Mouse (Mus musculus) intestine, postnatal 0 days (tissue): ENCODE measurements around the gene Akap6. TPM values are rescaled to one million over a fixed set of nuclear protein-coding genes. Genes with fewer than 3 reads are reported as not detected.

Source experiments
- ATAC-seq: fragments of 200-750 bp; cut with Nextera tagmentation; 2 replicates; pipeline ENCODE4 v1.8.0; 2017; ENCODE audit warnings: mild to moderate bottlenecking, moderate TSS enrichment, moderate library complexity
- H3K27ac ChIP-seq: fragments of 300-500 bp; sonication (generic); 2 replicates; pipeline ENCODE4 v1.5.1; 2014; ENCODE audit warnings: mild to moderate bottlenecking, low read depth, low read length, moderate library complexity
- H3K27me3 ChIP-seq: fragments of 300-500 bp; sonication (generic); replicated peaks from 2 replicates; pipeline ENCODE4 v1.6.1; 2014; ENCODE audit warnings: low read length, mixed read lengths; ENCODE audit not compliant: control insufficient read depth, insufficient read depth
- H3K36me3 ChIP-seq: fragments of 300-500 bp; sonication (generic); 2 replicates; pipeline ENCODE4 v1.6.1; 2014; ENCODE audit warnings: mild to moderate bottlenecking, moderate library complexity; ENCODE audit not compliant: control insufficient read depth, insufficient read depth
- H3K4me1 ChIP-seq: fragments of 300-500 bp; sonication (generic); replicated peaks from 2 replicates; pipeline ENCODE4 v1.6.1; 2014; ENCODE audit warnings: antibody characterized with exemption, low read length, mixed read lengths; ENCODE audit not compliant: control insufficient read depth, insufficient read depth
- H3K4me2 ChIP-seq: fragments of 300-500 bp; sonication (generic); replicated peaks from 2 replicates; pipeline ENCODE4 v1.6.1; 2014; ENCODE audit warnings: low read depth, mild to moderate bottlenecking, moderate library complexity
- H3K4me3 ChIP-seq: fragments of 300-500 bp; sonication (generic); 2 replicates; pipeline ENCODE4 v1.5.1; 2014; ENCODE audit warnings: low read depth, low read length
- H3K9ac ChIP-seq: fragments of 300-500 bp; sonication (generic); 2 replicates; pipeline ENCODE4 v1.6.1; 2014; ENCODE audit warnings: mild to moderate bottlenecking, low read depth, low read length
- H3K9me3 ChIP-seq: fragments of 300-500 bp; sonication (generic); 2 replicates; pipeline ENCODE4 v1.6.1; 2016; ENCODE audit warnings: mixed run types; ENCODE audit not compliant: control insufficient read depth
- CTCF ChIP-seq: sonication (generic); IDR thresholded peaks from 2 replicates; pipeline ENCODE4 v1.5.1; 2016; ENCODE audit warnings: low read depth, mild to moderate bottlenecking, control low read depth, antibody characterized with exemption, moderate library complexity
- WGBS: fragments of 180-500 bp; shearing (Covaris S2); extraction: QIAGEN DNeasy Blood & Tissue Kit; methylation state at CpG from one replicate; pipeline ENCODE4 v1.1.7; 2014; 5-methylcytosine and 5-hydroxymethylcytosine counted together
- polyA plus RNA-seq: library from polyadenylated mRNA; unstranded; fragments of >200 nt; fragmentation: Nextera tagmentation; extraction: Ambion mirVana; gene quantifications from 2 replicates; pipeline ENCODE4 v1.2.1, GENCODE M21; 2015

Gene Akap6
- polyA plus RNA-seq, 1 experiment from 2014 or later, result 0.73 TPM

GRCm38 (mm10) chr12:52698276-52698930 lies 780 bp upstream of the Akap6 start:
- no peaks in the 10 kb centered on the region for H3K36me3 ChIP-seq
- WGBS, result 78% methylated on average over 5 of the region's 5 CpGs
- no peak overlapping the region for H3K9ac ChIP-seq
- no peaks in the 10 kb centered on the region for H3K27me3 ChIP-seq
- H3K4me3 ChIP-seq, result no peak overlapping the region
- peaks cover 7% of the 10 kb centered on the region for H3K4me1 ChIP-seq
- ATAC-seq, result no peak
- no peaks in the 10 kb centered on the region for H3K9me3 ChIP-seq
- H3K27ac ChIP-seq, result no peak overlapping the region
- no peak overlapping the region for H3K4me2 ChIP-seq
- TF ChIP-seq CTCF, result no peak

DNA sequence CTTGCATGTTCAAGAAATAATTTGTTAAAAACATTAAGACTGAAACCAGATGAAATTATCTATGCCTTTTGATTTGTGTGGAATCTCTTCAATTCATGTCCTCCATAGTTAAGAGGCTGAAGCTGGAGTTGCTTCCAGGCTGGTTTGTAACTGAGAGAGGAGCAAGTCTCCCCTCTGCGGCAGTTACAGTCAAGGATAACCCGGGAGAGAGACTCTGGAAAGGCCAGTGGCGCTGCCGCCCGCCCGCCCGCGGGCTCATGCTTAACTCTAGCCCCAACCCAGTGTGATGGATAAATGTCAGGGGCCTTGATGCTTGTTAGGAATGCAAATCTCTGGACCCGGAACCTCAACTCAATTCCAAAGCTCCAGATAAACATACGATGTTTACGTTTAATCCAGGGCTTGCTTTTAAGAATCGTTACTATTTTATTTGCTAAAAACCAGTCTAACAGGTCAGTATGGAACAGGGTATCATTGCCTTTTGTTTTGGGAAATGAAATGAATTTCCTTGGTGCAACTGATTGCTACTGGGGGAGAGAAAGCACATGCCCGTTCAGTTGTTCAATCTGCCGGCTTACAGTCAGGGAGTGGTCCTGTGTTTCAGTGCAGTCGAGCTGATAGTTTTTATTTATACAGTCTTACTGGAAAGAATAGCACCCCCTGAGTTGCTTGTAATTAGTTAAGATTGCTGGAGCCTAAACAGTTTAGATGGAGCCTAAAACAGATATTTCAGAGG lies 946 bp downstream of the Akap6 start:
- Histone ChIP-seq H3K4me3 (no peak overlapping the region), H3K36me3 (no peaks in the 10 kb centered on the region), H3K9me3 (no peaks in the 10 kb centered on the region), H3K4me2 (no peak overlapping the region), H3K9ac (no peak overlapping the region), H3K27me3 (no peaks in the 10 kb centered on the region), H3K4me1 (peaks cover 7% of the 10 kb centered on the region), H3K27ac (no peak overlapping the region; the same call in 1 of the 2 replicates)
- ATAC-seq, result no peak
- TF ChIP-seq CTCF, result no peak
- 40% methylated on average over 15 of the region's 15 CpGs for WGBS

GRCm38 (mm10) chr12:52700697-52701191 lies 1.6 kb downstream of the Akap6 start:
- Histone ChIP-seq H3K27ac (peak overlapping the region; percentile 15; the same call in 1 of the 2 replicates), H3K4me2 (peak overlapping the region; percentile 49; the same call in 1 of the 2 replicates), H3K36me3 (no peaks in the 10 kb centered on the region), H3K27me3 (no peaks in the 10 kb centered on the region), H3K9me3 (no peaks in the 10 kb centered on the region), H3K9ac (no peak overlapping the region), H3K4me1 (peaks cover 7% of the 10 kb centered on the region), H3K4me3 (no peak overlapping the region)
- no peak for ATAC-seq
- WGBS, result 52% methylated on average over 15 of the region's 15 CpGs
- TF ChIP-seq CTCF, result no peak

DNA sequence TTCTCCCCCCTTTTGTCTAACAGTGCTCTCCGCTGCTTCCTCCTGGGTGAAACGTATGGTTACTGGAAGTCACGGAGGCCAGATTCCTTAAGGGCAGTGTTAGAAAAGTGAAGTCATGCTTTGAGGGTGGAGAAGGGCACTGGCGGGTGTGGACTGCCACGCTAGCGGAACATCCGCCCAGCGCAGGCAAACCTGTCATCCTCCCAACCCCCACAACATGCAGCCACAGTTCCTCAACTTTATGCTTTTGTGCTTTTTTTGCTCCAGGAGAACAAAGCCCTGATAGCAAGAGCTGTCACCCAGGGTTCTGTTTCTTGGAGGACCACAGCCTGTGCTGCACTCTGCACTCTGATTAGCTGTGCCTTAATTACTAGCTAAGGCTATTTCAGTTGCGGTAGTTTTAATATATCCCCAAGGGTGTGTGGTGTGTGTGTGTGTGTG lies 2.0 kb downstream of the Akap6 start:
- Histone ChIP-seq H3K4me2 (peak overlapping the region; percentile 49; the same call in 1 of the 2 replicates), H3K9ac (no peak overlapping the region), H3K4me1 (peaks cover 7% of the 10 kb centered on the region), H3K9me3 (no peaks in the 10 kb centered on the region), H3K4me3 (no peak overlapping the region), H3K27ac (peak overlapping the region; percentile 15; the same call in 1 of the 2 replicates), H3K36me3 (no peaks in the 10 kb centered on the region), H3K27me3 (no peaks in the 10 kb centered on the region)
- TF ChIP-seq CTCF, result no peak
- 41% methylated on average over 9 of the region's 9 CpGs for WGBS
- ATAC-seq, result peak; percentile 58

- peak; percentile 58 for ATAC-seq
- 42% methylated on average over 12 of the region's 12 CpGs for WGBS
Observed at GRCm38 (mm10) chr12:52702368-52702967, 3.3 kb downstream of the Akap6 start.

GRCm38 (mm10) chr12:52704081-52704480 lies 4.9 kb downstream of the Akap6 start:
- 77% methylated on average over 4 of the region's 4 CpGs for WGBS
- H3K4me3 ChIP-seq, result no peak overlapping the region
- no peak for TF ChIP-seq CTCF
- peaks cover 7% of the 10 kb centered on the region for H3K4me1 ChIP-seq
- no peaks in the 10 kb centered on the region for H3K27me3 ChIP-seq
- no peaks in the 10 kb centered on the region for H3K36me3 ChIP-seq
- no peak overlapping the region for H3K27ac ChIP-seq
- no peaks in the 10 kb centered on the region for H3K9me3 ChIP-seq
- ATAC-seq, result no peak
- H3K4me2 ChIP-seq, result no peak overlapping the region
- H3K9ac ChIP-seq, result no peak overlapping the region

More at GRCm38 (mm10) chr12:52702368-52702967, 3.3 kb downstream of the Akap6 start:
- no peak overlapping the region for H3K4me3 ChIP-seq
- peak overlapping the region; percentile 30 for H3K4me2 ChIP-seq
- no peaks in the 10 kb centered on the region for H3K9me3 ChIP-seq
- no peaks in the 10 kb centered on the region for H3K36me3 ChIP-seq
- no peaks in the 10 kb centered on the region for H3K27me3 ChIP-seq
- no peak overlapping the region for H3K9ac ChIP-seq
- no peak overlapping the region for H3K27ac ChIP-seq
- H3K4me1 ChIP-seq, result peaks cover 7% of the 10 kb centered on the region
- no peak for TF ChIP-seq CTCF
